Mouse (Mus musculus) brain, embryonic 14.5 days (tissue): ENCODE results near the gene Rnf111.

Experiments
- CTCF ChIP-seq: fragments of 200-500 bp; IDR thresholded peaks from 2 replicates; pipeline ENCODE4 v1.5.1; 2012; ENCODE audit warnings: inconsistent platforms, mild to moderate bottlenecking, moderate library complexity, borderline replicate concordance; ENCODE audit not compliant: insufficient read depth, insufficient read length; ENCODE audit errors: extremely low read depth
- POLR2A ChIP-seq: fragments of 200-500 bp; IDR thresholded peaks from 2 replicates; pipeline ENCODE4 v1.6.1; 2012; ENCODE audit warnings: mild to moderate bottlenecking, inconsistent platforms, borderline replicate concordance; ENCODE audit not compliant: poor library complexity, insufficient read depth, insufficient read length, severe bottlenecking; ENCODE audit errors: extremely low read depth

GRCm38 (mm10) chr9:70475777-70476270 lies 27.7 kb downstream of the Rnf111 start:
- TF ChIP-seq CTCF (no peak), POLR2A (no peak)
